Mouse (Mus musculus): ENCODE results near the gene Nhlh1. TPM values are rescaled to one million over a fixed set of nuclear protein-coding genes. Genes with fewer than 3 reads are reported as not detected.

Gene Nhlh1
- polyA plus RNA-seq, 1 experiment, result 0.02 TPM

DNA sequence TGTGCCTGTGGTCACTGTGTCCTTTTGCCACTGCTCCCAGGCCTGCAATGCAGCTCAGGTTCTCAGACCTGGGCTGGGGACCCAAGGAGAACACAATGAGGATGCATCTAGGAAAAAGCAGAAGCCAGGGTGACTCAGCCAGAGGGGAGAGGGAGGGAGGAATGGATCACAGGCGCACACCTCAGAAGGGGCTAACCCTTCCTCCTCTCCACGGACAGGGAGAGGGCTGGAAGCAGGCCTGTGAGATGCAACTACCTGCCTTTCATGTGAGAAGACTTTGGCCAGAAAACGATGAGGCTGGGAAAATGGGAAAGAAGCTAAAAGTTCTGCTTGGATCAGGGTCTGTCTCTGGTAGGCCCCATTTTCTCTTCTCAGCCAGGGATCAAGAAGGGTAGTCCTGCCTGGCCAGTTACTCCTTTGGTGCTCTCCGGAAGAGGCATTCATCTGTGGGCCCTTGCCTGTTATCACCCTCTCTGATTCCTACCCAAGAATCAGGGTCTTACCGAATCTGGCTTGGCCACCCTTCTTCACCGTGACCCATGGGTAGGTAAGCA lies 39.8 kb downstream of the Nhlh1 start:
- Histone ChIP-seq H3ac (ENCODE audit: control insufficient read depth, insufficient read length) (no peak overlapping the region), H3K79me2 (ENCODE audit: control insufficient read depth, insufficient read depth) (no peaks in the 10 kb centered on the region), H3K4me2 (ENCODE audit: low read depth) (no peak overlapping the region), H3K27me3 (ENCODE audit: control insufficient read depth, insufficient read depth, insufficient read length) (no peaks in the 10 kb centered on the region), H3K4me3 (no peak overlapping the region), H3K36me3 (ENCODE audit: control insufficient read depth, insufficient read depth) (no peaks in the 10 kb centered on the region)
- TF ChIP-seq MYOG (IDR thresholded peaks at IDR 0.05; ENCODE audit: control insufficient read depth in 1 of 3, insufficient read depth in 1 of 3, insufficient read length in 2 of 3, low read depth in 2 of 3), result no peak
- TF ChIP-seq TCF12 (IDR thresholded peaks at IDR 0.05; ENCODE audit: insufficient read depth, poor library complexity, severe bottlenecking), result no peak
- no peak for TF ChIP-seq MAX (IDR thresholded peaks at IDR 0.05; ENCODE audit: low read depth)
- no peak for TF ChIP-seq REST (IDR thresholded peaks at IDR 0.05; ENCODE audit: insufficient read depth, insufficient read length)
- no peak for TF ChIP-seq TCF3 (IDR thresholded peaks at IDR 0.05; ENCODE audit: insufficient read length, low read depth)
- no peak for TF ChIP-seq CEBPB (IDR thresholded peaks at IDR 0.05; ENCODE audit: insufficient read depth, poor library complexity, severe bottlenecking)
- TF ChIP-seq POLR2A (IDR thresholded peaks at IDR 0.05; ENCODE audit: insufficient read length, low read depth), result no peak
- no peak for TF ChIP-seq USF1 (IDR thresholded peaks at IDR 0.05; ENCODE audit: low read depth)
- no peak for TF ChIP-seq E2F4 (IDR thresholded peaks at IDR 0.05; ENCODE audit: insufficient read depth)
- TF ChIP-seq MYOD1 (IDR thresholded peaks at IDR 0.05; ENCODE audit: control insufficient read depth in 1 of 3, insufficient read length in 2 of 3, low read depth in 2 of 3), result no peak
- no peak for TF ChIP-seq POLR2AphosphoS2 (IDR thresholded peaks at IDR 0.05; ENCODE audit: insufficient read length, low read depth)
- no peak for TF ChIP-seq SRF (IDR thresholded peaks at IDR 0.05; ENCODE audit: control insufficient read depth, insufficient read length, low read depth)

GRCm38 (mm10) chr1:172016660-172017516 lies 40.5 kb downstream of the Nhlh1 start:
- TF ChIP-seq CEBPB (IDR thresholded peaks at IDR 0.05; ENCODE audit: insufficient read depth, poor library complexity, severe bottlenecking), result no peak
- no peak overlapping the region for H3K4me2 ChIP-seq (ENCODE audit: low read depth)
- H3ac ChIP-seq (ENCODE audit: control insufficient read depth, insufficient read length), result no peak overlapping the region
- peaks cover under 1% of the 10 kb centered on the region for H3K36me3 ChIP-seq (ENCODE audit: control insufficient read depth, insufficient read depth)
- no peaks in the 10 kb centered on the region for H3K27me3 ChIP-seq (ENCODE audit: control insufficient read depth, insufficient read depth, insufficient read length)
- no peak overlapping the region for H3K4me3 ChIP-seq
- H3K79me2 ChIP-seq (ENCODE audit: control insufficient read depth, insufficient read depth), result no peaks in the 10 kb centered on the region

- H3K4me2 ChIP-seq (ENCODE audit: low read depth), result peak overlapping the region; percentile 24
- H3K27me3 ChIP-seq (ENCODE audit: control insufficient read depth, insufficient read depth, insufficient read length), result no peaks in the 10 kb centered on the region
- no peaks in the 10 kb centered on the region for H3K79me2 ChIP-seq (ENCODE audit: control insufficient read depth, insufficient read depth)
These were observed 41.3 kb downstream of the Nhlh1 start for GRCm38 (mm10) chr1:172016031-172016430.

DNA sequence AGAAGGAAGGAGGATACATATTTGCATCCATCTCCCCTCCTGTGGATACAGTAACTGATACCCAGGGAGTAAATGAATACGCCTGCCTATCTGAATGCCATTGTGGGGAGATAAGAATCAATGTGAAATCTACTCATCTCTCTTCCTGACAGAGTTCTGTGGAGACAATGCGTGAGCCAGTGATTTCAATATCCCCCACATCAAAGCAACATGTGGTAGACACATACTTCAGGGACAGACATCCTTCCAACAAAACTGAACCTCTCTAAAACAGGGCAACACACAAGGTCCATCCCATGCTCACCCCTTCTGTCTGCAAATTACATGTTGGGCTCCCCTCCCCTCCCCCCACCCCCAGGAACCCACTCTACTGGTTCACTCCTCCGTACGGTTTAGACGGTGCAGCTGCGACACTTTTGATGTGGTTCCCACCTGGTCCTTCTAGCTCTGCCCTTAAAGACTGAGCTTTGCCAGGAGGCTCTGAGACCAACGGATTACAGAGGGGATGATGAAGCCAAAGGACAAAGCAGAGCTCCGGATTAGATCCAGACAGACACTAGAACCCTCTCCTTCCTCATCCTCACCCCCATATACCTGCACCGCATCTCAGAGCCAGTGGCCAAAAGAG lies 41.9 kb downstream of the Nhlh1 start:
- no peaks in the 10 kb centered on the region for H3K79me2 ChIP-seq (ENCODE audit: control insufficient read depth, insufficient read depth)
- no peak for TF ChIP-seq MYOG (IDR thresholded peaks at IDR 0.05; ENCODE audit: control insufficient read depth in 1 of 3, insufficient read depth in 1 of 3, insufficient read length in 2 of 3, low read depth in 2 of 3)
- TF ChIP-seq CEBPB (IDR thresholded peaks at IDR 0.05; ENCODE audit: insufficient read depth, poor library complexity, severe bottlenecking), result no peak
- no peak for TF ChIP-seq E2F4 (IDR thresholded peaks at IDR 0.05; ENCODE audit: insufficient read depth)
- no peak for TF ChIP-seq MAX (IDR thresholded peaks at IDR 0.05; ENCODE audit: low read depth)
- no peak for TF ChIP-seq REST (IDR thresholded peaks at IDR 0.05; ENCODE audit: insufficient read depth, insufficient read length)
- no peak for TF ChIP-seq SRF (IDR thresholded peaks at IDR 0.05; ENCODE audit: control insufficient read depth, insufficient read length, low read depth)
- TF ChIP-seq POLR2AphosphoS2 (IDR thresholded peaks at IDR 0.05; ENCODE audit: insufficient read length, low read depth), result no peak
- no peak for TF ChIP-seq USF1 (IDR thresholded peaks at IDR 0.05; ENCODE audit: low read depth)
- TF ChIP-seq TCF3 (IDR thresholded peaks at IDR 0.05; ENCODE audit: insufficient read length, low read depth), result no peak
- TF ChIP-seq POLR2A (IDR thresholded peaks at IDR 0.05; ENCODE audit: insufficient read length, low read depth), result no peak
- no peak for TF ChIP-seq MYOD1 (IDR thresholded peaks at IDR 0.05; ENCODE audit: control insufficient read depth in 1 of 3, insufficient read length in 2 of 3, low read depth in 2 of 3)
- TF ChIP-seq TCF12 (IDR thresholded peaks at IDR 0.05; ENCODE audit: insufficient read depth, poor library complexity, severe bottlenecking), result no peak
- H3ac ChIP-seq (ENCODE audit: control insufficient read depth, insufficient read length), result no peak overlapping the region
- H3K4me3 ChIP-seq, result no peak overlapping the region
- peak overlapping the region; percentile 34 for H3K4me2 ChIP-seq (ENCODE audit: low read depth)
- no peaks in the 10 kb centered on the region for H3K27me3 ChIP-seq (ENCODE audit: control insufficient read depth, insufficient read depth, insufficient read length)
- H3K36me3 ChIP-seq (ENCODE audit: control insufficient read depth, insufficient read depth), result peaks cover 3% of the 10 kb centered on the region

More at GRCm38 (mm10) chr1:172016031-172016430, 41.3 kb downstream of the Nhlh1 start:
- Histone ChIP-seq H3K4me3 (no peak overlapping the region), H3K36me3 (ENCODE audit: control insufficient read depth, insufficient read depth) (peaks cover 3% of the 10 kb centered on the region), H3ac (ENCODE audit: control insufficient read depth, insufficient read length) (no peak overlapping the region)
- TF ChIP-seq MAX (IDR thresholded peaks at IDR 0.05; ENCODE audit: low read depth), result no peak
- TF ChIP-seq REST (IDR thresholded peaks at IDR 0.05; ENCODE audit: insufficient read depth, insufficient read length), result no peak
- TF ChIP-seq TCF3 (IDR thresholded peaks at IDR 0.05; ENCODE audit: insufficient read length, low read depth), result no peak
- TF ChIP-seq POLR2A (IDR thresholded peaks at IDR 0.05; ENCODE audit: insufficient read length, low read depth), result no peak
- no peak for TF ChIP-seq E2F4 (IDR thresholded peaks at IDR 0.05; ENCODE audit: insufficient read depth)
- no peak for TF ChIP-seq TCF12 (IDR thresholded peaks at IDR 0.05; ENCODE audit: insufficient read depth, poor library complexity, severe bottlenecking)
- TF ChIP-seq MYOD1 (IDR thresholded peaks at IDR 0.05; ENCODE audit: control insufficient read depth in 1 of 3, insufficient read length in 2 of 3, low read depth in 2 of 3), result no peak
- TF ChIP-seq SRF (IDR thresholded peaks at IDR 0.05; ENCODE audit: control insufficient read depth, insufficient read length, low read depth), result no peak
- TF ChIP-seq POLR2AphosphoS2 (IDR thresholded peaks at IDR 0.05; ENCODE audit: insufficient read length, low read depth), result no peak
- TF ChIP-seq USF1 (IDR thresholded peaks at IDR 0.05; ENCODE audit: low read depth), result no peak
- TF ChIP-seq MYOG (IDR thresholded peaks at IDR 0.05; ENCODE audit: control insufficient read depth in 1 of 3, insufficient read depth in 1 of 3, insufficient read length in 2 of 3, low read depth in 2 of 3), result no peak
- TF ChIP-seq CEBPB (IDR thresholded peaks at IDR 0.05; ENCODE audit: insufficient read depth, poor library complexity, severe bottlenecking), result no peak

All from myocyte (in vitro differentiated cells).